Mouse (Mus musculus) lung, postnatal 0 days (tissue): ENCODE measurements around the gene Arhgap29.

Experiments used
- CTCF ChIP-seq: IDR thresholded peaks from 2 replicates; pipeline ENCODE4 v1.5.1; 2016; ENCODE audit warnings: antibody characterized with exemption, mild to moderate bottlenecking
- EP300 ChIP-seq: IDR thresholded peaks from 2 replicates; pipeline ENCODE4 v1.6.1; 2016; ENCODE audit warnings: antibody characterized with exemption, mild to moderate bottlenecking, control low read depth

GRCm38 (mm10) chr3:121950139-121950538, 2.2 kb upstream of the Arhgap29 start:
- TF ChIP-seq CTCF (no peak), EP300 (no peak)
